Mouse (Mus musculus) brain, embryonic 14.5 days (tissue): Measurements from ENCODE around the gene Dlgap4.

Source experiments
- CTCF ChIP-seq: fragments of 200-500 bp; IDR thresholded peaks from 2 replicates; pipeline ENCODE4 v1.5.1; 2012; ENCODE audit warnings: inconsistent platforms, mild to moderate bottlenecking, moderate library complexity, borderline replicate concordance; ENCODE audit not compliant: insufficient read depth, insufficient read length; ENCODE audit errors: extremely low read depth
- POLR2A ChIP-seq: fragments of 200-500 bp; IDR thresholded peaks from 2 replicates; pipeline ENCODE4 v1.6.1; 2012; ENCODE audit warnings: mild to moderate bottlenecking, inconsistent platforms, borderline replicate concordance; ENCODE audit not compliant: poor library complexity, insufficient read depth, insufficient read length, severe bottlenecking; ENCODE audit errors: extremely low read depth

GRCm38 (mm10) chr2:156571521-156571920, 42.0 kb upstream of the Dlgap4 start:
- TF ChIP-seq CTCF, result no peak
- no peak for TF ChIP-seq POLR2A
